Mouse (Mus musculus): Measurements from ENCODE around the gene Alkal2. TPM values are rescaled to one million over a fixed set of nuclear protein-coding genes. Genes with fewer than 3 reads are reported as not detected.
A peak's percentile ranks its signal among the peaks of the same experiment; 100 is the strongest.

The Alkal2 gene
- 1 to 10 TPM in 1 of 2 experiments, under 1 TPM in 1; 0.44 to 1.2 TPM for total RNA-seq (2021)

DNA sequence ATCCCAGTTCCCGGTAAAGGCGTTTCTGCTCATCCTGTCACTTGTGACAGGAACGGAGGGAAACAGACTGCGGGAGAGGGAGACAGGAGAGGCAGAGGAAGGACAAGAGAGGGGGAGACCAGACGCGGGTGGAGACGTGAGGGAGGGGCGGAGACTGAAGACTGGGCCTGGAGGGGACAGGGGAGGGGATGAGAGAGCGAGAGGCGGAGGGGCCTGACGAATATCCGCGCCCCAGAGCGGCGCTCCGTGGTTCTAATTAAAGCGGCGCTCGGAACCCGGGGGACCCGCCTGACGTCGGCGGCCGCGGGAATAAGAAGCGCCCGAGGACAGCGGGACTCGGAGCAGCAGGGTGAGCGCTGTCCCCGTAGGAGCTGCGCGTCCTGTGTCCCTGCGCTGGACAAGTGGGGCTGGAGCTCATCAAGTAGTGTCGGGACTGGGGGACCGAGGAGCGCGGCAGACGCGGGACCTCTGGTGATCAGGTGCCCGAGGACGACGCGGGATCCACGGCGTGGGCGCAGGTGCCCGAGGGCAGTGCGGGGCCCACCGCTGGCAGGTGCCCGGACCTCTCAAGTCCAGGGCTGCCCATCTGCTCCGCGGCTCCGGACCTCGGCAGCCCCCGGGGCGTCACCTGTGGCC, at the start of gene Alkal2:
Alkal2 (plus strand) TSS at position 337 of the 636 bp plus-strand sequence.
- intact Hi-C loops (cut with DNase I): no loop called here
- DNase-seq (ENCODE audit: low spot score): no peak

GRCm38 (mm10) chr12:30848521-30848920, 35.6 kb upstream of the Alkal2 start:
- intact Hi-C loops (cut with DNase I): no loop called here
- no peak for DNase-seq (ENCODE audit: low spot score)

GRCm38 (mm10) chr12:30850902-30851301, 33.2 kb upstream of the Alkal2 start:
- DNase-seq (ENCODE audit: low spot score): no peak
- intact Hi-C loops (cut with DNase I): no loop called here

DNA sequence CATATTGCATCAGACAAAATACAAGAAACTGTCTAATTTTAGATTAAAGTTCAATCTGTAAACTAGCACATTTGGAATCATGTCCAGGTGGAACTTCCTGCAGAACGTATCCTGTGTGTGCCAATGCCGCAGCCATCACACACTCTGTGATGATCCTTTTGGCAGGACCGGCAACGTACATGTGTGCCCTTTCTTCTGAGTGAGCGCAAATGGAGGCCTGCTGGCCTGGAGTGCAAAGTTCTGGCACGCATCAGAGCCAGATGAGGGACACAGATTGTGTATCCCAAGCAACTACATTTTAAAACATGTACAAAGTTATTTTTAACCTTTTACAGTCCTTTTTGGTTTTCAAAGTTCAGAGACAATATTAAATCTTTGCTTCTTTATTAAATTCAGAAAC, 32.3 kb upstream of the Alkal2 start:
- no peak for DNase-seq (ENCODE audit: low spot score)
- intact Hi-C loops (cut with DNase I): no loop called here

- DNase-seq (ENCODE audit: low spot score): no peak
- intact Hi-C loops (cut with DNase I): no loop called here
Measured at GRCm38 (mm10) chr12:30855442-30856159, 28.5 kb upstream of the Alkal2 start.

- intact Hi-C loops (cut with DNase I): no loop called here
Measured at GRCm38 (mm10) chr12:30856172-30856571, 27.9 kb upstream of the Alkal2 start.

DNA sequence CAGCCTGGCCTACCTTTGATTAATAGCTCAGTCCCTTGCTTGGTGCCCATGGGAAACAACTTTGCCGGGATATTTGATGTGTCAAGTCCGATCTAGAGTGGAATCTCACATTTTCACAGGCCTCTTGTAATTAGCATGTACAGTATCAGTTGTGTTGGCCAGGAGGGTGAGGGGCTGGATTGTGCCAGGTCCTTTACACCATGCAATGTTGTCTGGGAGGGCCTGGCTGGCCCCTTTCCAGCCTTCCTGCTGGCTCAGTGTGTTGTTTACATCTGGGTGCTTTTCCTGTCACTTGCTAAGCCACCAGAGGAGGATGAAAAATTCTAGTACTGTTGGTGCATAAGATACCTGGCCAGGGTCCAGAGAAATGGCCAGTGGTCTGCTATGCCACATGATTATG, 19.8 kb upstream of the Alkal2 start:
- intact Hi-C loops (cut with DNase I): no loop called here
- no peak for DNase-seq (ENCODE audit: low spot score)

More at GRCm38 (mm10) chr12:30856172-30856571, 27.9 kb upstream of the Alkal2 start:
- no peak for DNase-seq (ENCODE audit: low spot score)

- DNase-seq (ENCODE audit: low spot score): no peak
- intact Hi-C loops (cut with DNase I): no loop called here
Measured at GRCm38 (mm10) chr12:30865781-30866180, 18.3 kb upstream of the Alkal2 start.

GRCm38 (mm10) chr12:30879447-30879846, 4.7 kb upstream of the Alkal2 start:
- intact Hi-C loops (cut with DNase I): no loop called here

GRCm38 (mm10) chr12:30883592-30883985, 533 bp upstream of the Alkal2 start:
- DNase-seq (ENCODE audit: low spot score): no peak
- intact Hi-C loops (cut with DNase I): no loop called here

More at GRCm38 (mm10) chr12:30879447-30879846, 4.7 kb upstream of the Alkal2 start:
- DNase-seq (ENCODE audit: low spot score): no peak

DNA sequence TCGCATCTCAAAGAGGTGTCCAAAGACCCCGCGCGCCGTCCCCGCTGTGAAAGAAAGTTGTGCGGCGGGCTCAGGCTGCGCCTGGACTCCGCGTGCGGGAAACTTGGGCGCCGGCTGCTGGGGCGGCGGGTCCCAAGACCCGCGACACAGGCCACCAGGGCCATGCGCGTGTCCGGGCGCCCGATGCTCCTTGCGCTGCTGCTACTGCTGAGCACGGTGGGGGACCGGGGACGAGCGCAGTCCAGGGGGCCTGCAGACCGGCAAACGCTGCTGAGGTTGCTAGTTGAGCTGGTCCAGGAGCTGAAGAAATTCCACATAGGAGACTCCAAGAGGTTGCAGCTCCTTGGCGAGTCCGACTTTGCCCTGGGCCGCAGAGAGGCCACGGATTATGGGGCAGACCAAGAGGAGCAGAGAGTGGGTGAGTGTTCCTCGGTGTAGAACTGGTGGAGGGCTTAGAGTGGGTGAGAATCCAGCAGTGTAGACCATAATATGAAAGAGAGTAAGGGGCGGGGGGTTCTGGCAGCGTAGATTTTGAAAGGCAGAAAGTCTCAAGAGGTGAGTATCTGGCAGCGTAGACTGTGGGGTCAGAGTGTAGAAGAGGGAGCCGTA, 604 bp downstream of the Alkal2 start:
- no peak for DNase-seq (ENCODE audit: low spot score)
- intact Hi-C loops (cut with DNase I): no loop called here

- no peak for DNase-seq (ENCODE audit: low spot score)
- intact Hi-C loops (cut with DNase I): no loop called here
Measured at GRCm38 (mm10) chr12:30885891-30886290, 1.8 kb downstream of the Alkal2 start.

DNA sequence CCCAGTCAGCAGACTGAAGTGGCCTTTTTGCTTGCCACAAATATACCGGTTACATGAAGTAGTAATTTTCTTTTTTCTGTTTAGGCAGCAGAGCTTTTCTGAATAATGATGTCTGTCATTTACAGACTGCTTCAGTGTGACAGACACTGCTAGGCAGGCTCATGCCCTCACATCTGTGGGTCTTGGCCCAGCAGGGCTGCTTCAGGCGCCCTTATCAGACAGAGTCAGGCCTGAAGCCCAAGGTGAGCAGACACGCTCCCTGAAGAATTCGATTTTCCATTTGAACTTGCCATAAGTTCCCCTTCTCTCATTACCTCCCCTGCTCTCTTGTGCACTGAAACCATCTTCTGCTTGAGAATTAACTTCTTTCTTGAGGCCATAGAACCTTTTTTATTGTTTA, 3.9 kb downstream of the Alkal2 start:
- intact Hi-C loops (cut with DNase I): no loop called here
- no peak for DNase-seq (ENCODE audit: low spot score)

GRCm38 (mm10) chr12:30890067-30890466, 5.9 kb downstream of the Alkal2 start:
- DNase-seq (ENCODE audit: low spot score): no peak
- intact Hi-C loops (cut with DNase I): loop anchor here (1.0 kb wide), 1 partner anchor 293 kb away; no protein-coding TSS in a partner anchor

GRCm38 (mm10) chr12:30891438-30891837, 7.3 kb downstream of the Alkal2 start:
- no peak for DNase-seq (ENCODE audit: low spot score)
- intact Hi-C loops (cut with DNase I): no loop called here

DNA sequence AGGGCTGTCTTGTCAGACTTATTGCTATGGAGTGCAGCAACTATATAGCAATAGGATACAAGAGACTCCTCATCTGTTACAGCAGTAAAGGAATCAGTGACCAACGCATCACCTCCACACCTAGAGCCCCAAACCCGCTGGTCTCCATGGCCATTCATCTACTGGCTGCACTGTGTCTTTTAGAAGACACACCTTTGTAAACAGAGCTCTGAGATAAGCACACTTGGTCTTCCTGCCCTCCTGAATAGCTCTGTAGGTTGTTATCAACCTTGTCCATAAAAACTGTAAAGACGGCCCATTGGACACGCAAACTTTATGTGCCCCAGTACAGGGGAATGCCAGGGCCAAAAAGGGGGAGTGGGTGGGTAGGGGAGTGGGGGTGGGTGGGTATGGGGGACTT, 12.9 kb downstream of the Alkal2 start:
- no peak for DNase-seq (ENCODE audit: low spot score)
- intact Hi-C loops (cut with DNase I): no loop called here

GRCm38 (mm10) chr12:30908658-30909057, 24.5 kb downstream of the Alkal2 start:
- intact Hi-C loops (cut with DNase I): no loop called here

DNA sequence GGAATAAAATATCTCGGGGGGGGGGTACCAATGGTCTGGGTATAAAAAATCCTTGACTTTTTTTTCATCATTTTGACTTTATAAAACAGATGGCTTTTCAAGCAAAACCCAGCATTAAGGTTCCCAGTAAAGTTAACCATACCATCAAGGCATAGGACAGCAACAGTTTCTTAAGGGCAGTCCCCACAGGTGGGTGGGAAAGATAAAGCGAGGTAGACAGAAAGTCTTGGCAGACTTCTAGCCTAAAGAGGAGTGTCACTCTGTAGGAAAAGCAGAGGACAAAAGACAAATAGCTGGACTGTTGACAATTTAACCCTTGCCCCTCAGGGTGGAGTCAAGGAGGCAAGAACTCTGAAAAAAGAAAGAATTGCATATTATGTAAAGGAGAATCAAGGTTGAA, 25.8 kb downstream of the Alkal2 start:
- no peak for DNase-seq (ENCODE audit: low spot score)
- intact Hi-C loops (cut with DNase I): loop anchor here (10.0 kb wide), 1 partner anchor 245 kb away; no protein-coding TSS in a partner anchor

More at GRCm38 (mm10) chr12:30908658-30909057, 24.5 kb downstream of the Alkal2 start:
- no peak for DNase-seq (ENCODE audit: low spot score)

DNA sequence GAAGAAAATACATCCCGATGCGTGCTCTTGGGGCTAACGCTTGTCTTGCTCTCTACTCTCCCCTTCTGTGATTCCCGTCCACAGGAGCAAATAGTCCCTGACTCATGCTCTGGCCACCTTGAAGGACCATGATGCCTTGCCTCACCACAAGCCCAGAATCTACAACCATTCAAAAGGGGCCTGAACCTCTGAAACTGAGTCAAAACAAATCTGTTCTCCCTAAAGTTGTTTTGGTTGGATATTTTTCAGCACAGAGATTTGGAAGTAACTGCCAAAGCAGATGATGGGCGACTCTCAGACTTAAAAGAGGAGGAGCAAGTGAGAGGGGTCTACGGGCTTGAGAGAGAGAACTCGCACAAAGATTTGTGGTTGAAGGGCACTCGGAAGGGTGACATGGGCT, 26.7 kb downstream of the Alkal2 start:
- intact Hi-C loops (cut with DNase I): loop anchor here (10.0 kb wide), 1 partner anchor 244 kb away; no protein-coding TSS in a partner anchor
- DNase-seq (ENCODE audit: low spot score): no peak

DNA sequence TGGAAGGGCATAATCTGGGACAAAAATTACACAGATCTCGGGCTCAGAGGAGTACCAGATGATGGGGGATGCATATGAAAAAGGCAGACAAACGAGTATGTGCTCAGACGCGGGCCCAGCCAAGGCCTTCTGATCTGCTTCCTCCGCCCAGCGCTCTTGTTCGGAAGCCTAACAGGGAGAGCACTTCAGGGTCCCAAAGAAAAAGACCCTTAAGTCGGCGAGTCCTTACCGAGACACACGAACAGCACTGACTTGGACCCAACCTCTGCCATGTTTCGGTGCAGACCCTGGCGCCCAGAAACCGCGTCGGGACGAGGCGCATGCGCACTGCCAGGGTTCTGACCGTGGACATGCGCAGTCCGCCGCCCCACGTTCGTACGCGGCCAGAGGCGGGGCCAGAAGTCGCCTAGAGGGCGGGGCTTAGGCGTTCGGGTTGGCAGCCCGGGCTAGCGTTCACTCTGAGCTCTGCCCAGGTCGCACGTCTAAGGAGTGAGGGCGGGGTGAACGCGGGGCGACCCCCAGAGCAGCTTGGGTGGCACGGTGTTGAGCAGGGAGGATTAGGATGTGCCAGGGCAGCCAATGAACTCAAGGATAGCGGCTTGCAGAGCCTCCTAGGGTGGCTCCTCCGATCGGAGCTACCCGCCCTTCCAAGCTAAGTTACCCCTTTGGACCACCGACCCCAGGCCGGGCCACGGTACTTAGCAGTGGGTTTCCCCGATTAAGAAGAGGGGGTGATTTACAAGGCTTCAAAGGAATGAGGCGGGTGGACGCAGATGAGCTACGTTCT, 27.3 kb downstream of the Alkal2 start, which contains the start of the genes Acp1 and Sh3yl1:
Acp1 (minus strand) TSS at position 329 of the 787 bp plus-strand sequence.
Sh3yl1 (plus strand) TSS at position 408 of the 787 bp plus-strand sequence.
- peak; percentile 90 for DNase-seq (ENCODE audit: low spot score)
- intact Hi-C loops (cut with DNase I): loop anchor here (10.0 kb wide), 1 partner anchor 243 kb away; no protein-coding TSS in a partner anchor
